Mouse (Mus musculus) ovary, postnatal 36 days (tissue): ENCODE data around the gene Gm44790.
A peak's percentile ranks its signal among the peaks of the same experiment; 100 is the strongest.
"Not testable (repeated sequence)": the region's sequence is repeated elsewhere in the genome, so short reads cannot be mapped to it uniquely, and the experiment has no call there.

Experiments
- DNase-seq: peaks from one replicate; pipeline ENCODE4 v3.0.0; 2022; ENCODE audit warnings: low spot score, mixed read lengths

Gene Gm44790

GRCm38 (mm10) chr6:86426358-86426757 is at the start of gene Gm44790:
Gm44790 (plus strand) TSS chr6:86426658.
- DNase-seq = no peak

GRCm38 (mm10) chr6:86378341-86378740 is 48.1 kb upstream of the Gm44790 start:
- no peak for DNase-seq

GRCm38 (mm10) chr6:86380112-86380511 is 46.3 kb upstream of the Gm44790 start:
- DNase-seq = not testable (repeated sequence)

GRCm38 (mm10) chr6:86382551-86382950 is 43.9 kb upstream of the Gm44790 start:
- DNase-seq = no peak

GRCm38 (mm10) chr6:86383370-86383769 is 43.1 kb upstream of the Gm44790 start:
- DNase-seq = no peak

GRCm38 (mm10) chr6:86384692-86385091 is 41.8 kb upstream of the Gm44790 start:
- no peak for DNase-seq

- no peak for DNase-seq
Measured at GRCm38 (mm10) chr6:86385362-86386104, 40.9 kb upstream of the Gm44790 start.

GRCm38 (mm10) chr6:86387313-86387712 is 39.1 kb upstream of the Gm44790 start:
- no peak for DNase-seq

- no peak for DNase-seq
Measured at GRCm38 (mm10) chr6:86388461-86388860, 38.0 kb upstream of the Gm44790 start.

GRCm38 (mm10) chr6:86391326-86391725 is 35.1 kb upstream of the Gm44790 start:
- DNase-seq = no peak

- no peak for DNase-seq
Measured at GRCm38 (mm10) chr6:86393187-86393586, 33.3 kb upstream of the Gm44790 start.

GRCm38 (mm10) chr6:86394078-86394720 is 32.3 kb upstream of the Gm44790 start:
- no peak for DNase-seq

GRCm38 (mm10) chr6:86395021-86395420 is 31.4 kb upstream of the Gm44790 start:
- DNase-seq = no peak

GRCm38 (mm10) chr6:86395969-86396368 is 30.5 kb upstream of the Gm44790 start:
- no peak for DNase-seq

GRCm38 (mm10) chr6:86396581-86397256 is 29.7 kb upstream of the Gm44790 start, which contains the start of gene Pcyox1:
Pcyox1 (minus strand) TSS chr6:86397154.
- peak; percentile 91 for DNase-seq

- no peak for DNase-seq
Measured at GRCm38 (mm10) chr6:86397257-86397980, 29.0 kb upstream of the Gm44790 start.

- DNase-seq = no peak
Measured at GRCm38 (mm10) chr6:86398986-86399385, 27.5 kb upstream of the Gm44790 start.

- no peak for DNase-seq
Measured at GRCm38 (mm10) chr6:86399995-86400394, 26.5 kb upstream of the Gm44790 start.

GRCm38 (mm10) chr6:86400972-86401371 is 25.5 kb upstream of the Gm44790 start:
- DNase-seq = peak; percentile 67

GRCm38 (mm10) chr6:86402681-86403607 is 23.5 kb upstream of the Gm44790 start:
- DNase-seq = no peak

- DNase-seq = peak; percentile 82
Measured at GRCm38 (mm10) chr6:86403728-86404099, 22.7 kb upstream of the Gm44790 start.
